Mouse (Mus musculus) c-Kit-positive CD71-positive TER-119-negative erythroid progenitor cells, embryonic 14.5 days (primary cell): Measurements from ENCODE around the gene Gm20422.
A peak's percentile ranks its signal among the peaks of the same experiment; 100 is the strongest.
"Not testable (repeated sequence)": the region's sequence is repeated elsewhere in the genome, so short reads cannot be mapped to it uniquely, and the experiment has no call there.

Experiments
- DNase-seq: peaks from one replicate; pipeline ENCODE4 v3.0.0-alpha.2; 2013; ENCODE audit warnings: low read depth

The Gm20422 gene

DNA sequence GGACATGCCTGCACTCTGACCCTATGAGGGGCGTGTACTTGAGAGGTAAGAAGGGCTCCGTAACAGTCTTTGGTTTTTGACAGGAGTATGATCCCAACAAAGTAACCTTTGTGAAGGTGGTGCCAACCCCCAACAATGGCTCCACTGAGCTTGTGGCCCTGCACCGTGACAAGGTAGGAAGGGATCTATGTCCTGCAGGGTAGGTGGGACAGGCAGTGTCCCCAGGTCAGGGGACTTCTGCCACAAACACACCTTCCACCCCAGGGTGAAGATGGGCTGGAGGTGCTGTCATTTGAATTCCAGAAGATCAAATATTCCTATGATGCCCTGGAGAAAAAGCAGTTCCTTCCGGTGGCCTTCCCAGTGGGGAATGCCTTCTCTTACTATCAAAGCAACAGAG, 19.0 kb upstream of the Gm20422 start:
- DNase-seq = no peak

DNA sequence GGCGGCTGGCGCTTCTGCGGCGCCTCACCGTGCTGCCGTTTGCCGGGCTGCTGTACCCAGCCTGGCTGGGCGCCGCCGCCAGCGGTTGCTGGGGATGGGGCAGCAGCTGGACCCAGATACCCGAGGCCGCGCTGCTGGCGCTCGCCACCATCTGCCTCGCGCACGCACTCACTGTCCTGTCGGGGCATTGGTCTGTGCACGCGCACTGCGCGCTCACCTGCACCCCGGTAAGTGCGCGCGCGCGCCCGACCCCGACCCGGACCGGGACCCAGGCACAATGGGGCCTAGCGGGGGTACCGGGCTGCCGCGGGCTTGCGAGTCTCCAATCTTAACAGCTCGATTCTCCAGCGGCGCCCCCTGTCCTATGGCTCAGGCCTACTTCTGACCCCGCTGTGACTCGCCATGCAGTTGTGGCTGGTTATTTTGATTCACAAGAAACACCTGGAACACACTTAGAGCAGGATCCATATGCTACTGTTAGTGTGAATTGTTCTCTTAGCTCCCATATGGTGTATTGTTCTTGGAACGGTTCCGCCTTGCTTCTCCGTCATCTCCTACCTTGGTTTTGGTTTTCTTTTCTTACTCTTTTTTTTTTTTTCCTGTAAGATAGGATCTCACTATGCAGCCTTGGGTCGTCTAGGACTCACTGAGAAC, 16.9 kb upstream of the Gm20422 start:
- no peak for DNase-seq

- peak; percentile 83 for DNase-seq
Observed at GRCm38 (mm10) chr8:69790773-69791367, 16.2 kb upstream of the Gm20422 start, which contains the start of the genes Atp13a1 and Zfp866. Atp13a1 (plus strand) TSS chr8:69791163. Zfp866 (minus strand) TSS chr8:69791178.

DNA sequence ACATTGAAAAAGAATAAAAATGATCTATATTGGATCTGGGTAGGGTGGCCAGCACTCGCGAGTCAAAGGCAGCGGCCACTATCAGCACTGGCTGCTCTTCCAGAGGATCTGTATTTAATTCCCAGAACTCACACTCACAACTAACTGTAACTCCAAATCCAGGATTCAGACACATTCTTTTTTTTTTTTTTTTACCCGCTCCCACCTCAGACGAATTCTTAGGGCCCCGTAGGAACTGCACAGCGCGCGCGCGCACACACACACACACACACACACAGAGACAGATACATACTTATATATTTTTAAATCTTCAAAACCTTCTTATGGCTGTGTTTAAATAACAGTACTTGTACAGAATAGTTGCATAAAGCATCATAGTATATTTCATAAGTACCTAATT, 15.7 kb upstream of the Gm20422 start:
- DNase-seq = no peak

GRCm38 (mm10) chr8:69789731-69790130, 15.0 kb upstream of the Gm20422 start:
- DNase-seq = no peak

GRCm38 (mm10) chr8:69789105-69789504, 14.4 kb upstream of the Gm20422 start:
- no peak for DNase-seq

DNA sequence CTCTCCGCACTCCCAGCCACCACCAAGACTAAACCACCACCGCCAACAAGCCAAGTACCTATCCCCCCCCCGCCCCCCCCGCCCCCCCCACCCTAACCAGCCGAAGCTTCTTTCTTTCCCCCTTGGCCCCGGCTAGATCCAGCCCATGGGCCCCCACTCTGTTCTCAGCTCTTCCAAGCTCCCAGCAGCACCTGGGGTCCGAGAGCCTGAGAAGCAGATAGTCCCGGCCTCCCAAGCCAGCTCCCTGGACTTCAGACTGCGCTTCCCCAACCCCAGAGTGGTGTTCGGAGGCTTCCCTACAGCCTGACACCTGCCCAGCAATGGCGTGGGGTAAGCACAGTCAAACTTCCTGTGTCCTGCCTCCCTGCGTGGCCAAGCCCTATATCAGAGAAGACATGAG, 2.4 kb upstream of the Gm20422 start:
- DNase-seq = no peak

DNA sequence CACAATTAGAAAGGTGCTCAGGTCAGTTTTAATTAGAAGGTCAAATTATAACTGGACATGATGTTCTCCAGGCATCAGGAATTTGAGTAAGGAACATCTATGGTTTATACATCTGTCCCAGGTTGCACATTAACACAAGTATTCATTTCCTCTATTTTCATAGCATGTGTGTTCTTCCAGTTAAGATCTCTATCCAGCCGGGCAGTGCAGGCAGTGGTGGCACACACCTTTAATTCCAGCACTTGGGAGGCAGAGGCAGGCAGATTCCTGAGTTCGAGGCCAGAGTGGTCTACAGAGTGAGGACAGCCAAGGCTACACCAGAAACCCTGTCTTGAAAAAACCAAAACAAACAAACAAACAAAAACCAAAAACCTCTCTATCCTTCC, 456 bp upstream of the Gm20422 start:
- DNase-seq = no peak

DNA sequence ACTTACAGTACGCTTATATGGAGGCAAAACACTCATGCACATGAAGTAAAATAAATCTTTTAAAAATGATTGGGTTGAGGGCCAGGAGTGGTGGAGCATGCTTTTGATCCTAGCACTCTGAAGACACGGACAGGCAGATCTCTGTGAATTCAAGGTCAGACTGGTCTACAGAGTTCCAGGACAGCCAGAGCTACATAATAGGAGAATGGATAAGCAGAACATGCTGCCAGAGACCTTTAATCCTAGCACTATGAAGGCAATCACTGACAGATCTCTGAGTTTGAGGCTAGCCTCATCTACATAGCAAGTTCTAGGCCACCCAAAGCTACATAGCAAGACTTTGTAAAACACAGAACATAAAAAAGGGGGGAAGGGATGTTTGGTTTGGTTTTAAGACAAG, 2.6 kb downstream of the Gm20422 start:
- DNase-seq = no peak

- DNase-seq = no peak
Observed at GRCm38 (mm10) chr8:69771221-69771620, 3.5 kb downstream of the Gm20422 start.

DNA sequence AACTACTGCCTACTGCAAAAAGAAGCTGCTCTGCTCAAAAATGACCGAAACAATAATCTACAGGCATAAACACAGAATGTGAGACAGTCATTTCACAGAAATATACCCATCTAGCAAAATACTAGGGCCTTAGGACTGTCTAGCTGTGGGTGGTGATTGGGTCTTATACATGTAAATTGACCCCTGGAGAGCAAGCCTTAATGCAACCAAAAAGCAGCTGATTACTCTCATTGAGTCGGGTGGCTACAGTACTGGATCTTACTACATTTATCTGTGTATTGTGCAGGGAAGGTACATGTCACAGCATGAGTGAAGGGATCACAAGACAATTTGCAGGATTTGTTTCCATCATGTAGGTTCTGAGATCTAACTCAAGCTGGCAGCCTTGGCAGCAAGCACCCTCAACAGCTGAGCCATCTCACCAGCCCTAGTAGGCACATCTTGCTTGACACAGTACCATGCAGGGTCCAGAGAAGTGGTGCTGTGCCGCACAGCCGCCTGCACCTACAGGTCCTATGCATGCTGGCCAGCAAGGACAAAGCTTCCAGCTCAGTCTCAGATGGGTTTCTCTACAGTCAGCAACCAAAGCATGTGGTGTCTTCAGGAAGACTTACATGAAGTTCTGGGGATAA, 12.8 kb downstream of the Gm20422 start:
- no peak for DNase-seq

DNA sequence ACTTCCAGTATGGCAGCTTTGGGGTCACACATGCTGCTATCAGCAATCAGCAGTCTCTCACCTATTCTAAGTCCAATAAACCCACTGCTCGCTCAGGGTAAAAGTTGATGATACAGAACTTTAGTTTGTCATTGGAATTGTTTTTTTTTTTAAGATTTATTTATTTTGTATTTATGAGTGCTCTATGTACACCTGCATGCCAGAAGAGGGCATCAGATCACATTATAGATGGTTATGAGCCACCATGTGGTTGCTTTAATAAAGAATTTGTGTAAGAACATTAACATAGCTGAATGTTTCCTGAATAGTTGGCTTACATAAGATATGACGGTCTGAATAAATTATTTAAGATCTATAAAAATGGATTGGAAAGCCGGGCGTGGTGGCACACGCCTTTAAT, 16.4 kb downstream of the Gm20422 start:
- DNase-seq = no peak

- peak; percentile 45 for DNase-seq
Observed at GRCm38 (mm10) chr8:69752437-69752836, 22.2 kb downstream of the Gm20422 start.

- DNase-seq = peak; percentile 87
Observed at GRCm38 (mm10) chr8:69749544-69750454, 24.9 kb downstream of the Gm20422 start, which contains the start of gene Zfp963. Zfp963 (minus strand) TSS chr8:69749970.

DNA sequence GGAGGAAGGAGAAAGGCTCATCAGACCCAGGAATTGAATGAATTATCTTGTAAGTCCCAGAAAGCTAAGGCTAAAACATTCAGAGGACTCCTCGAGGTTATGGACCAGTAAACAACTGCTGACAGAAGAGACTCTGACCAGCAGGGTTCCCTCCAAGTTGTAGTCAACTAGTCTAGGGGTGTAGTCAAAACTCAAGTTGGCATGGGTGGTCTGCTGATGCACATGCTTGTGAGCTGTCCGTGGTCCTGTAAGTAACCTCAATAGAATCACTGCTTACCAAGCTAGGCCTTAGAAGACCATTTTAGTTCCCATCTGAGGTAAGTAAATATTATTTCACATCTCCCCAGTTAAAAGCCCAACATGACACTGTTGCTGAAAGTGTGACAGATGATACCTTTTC, 33.5 kb downstream of the Gm20422 start:
- no peak for DNase-seq

GRCm38 (mm10) chr8:69740763-69741162, 33.9 kb downstream of the Gm20422 start:
- no peak for DNase-seq

- DNase-seq = no peak
Observed at GRCm38 (mm10) chr8:69735495-69735894, 39.2 kb downstream of the Gm20422 start.

DNA sequence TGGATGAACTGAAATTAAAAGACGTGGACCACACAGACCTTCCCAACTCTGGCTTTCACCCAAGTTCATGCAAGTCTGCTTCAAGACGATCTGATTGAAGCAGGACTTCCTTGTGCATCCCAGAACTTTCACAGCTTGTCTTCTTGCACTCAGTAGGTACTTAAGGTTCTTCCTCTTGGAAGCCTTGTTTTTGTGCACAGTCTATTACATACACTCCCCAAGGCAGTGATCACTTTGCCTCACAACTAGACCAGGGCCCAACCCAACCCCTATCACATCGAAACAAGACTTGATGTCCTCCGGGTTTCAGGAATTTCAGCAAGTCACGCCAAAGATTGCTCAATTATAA, 57.5 kb downstream of the Gm20422 start:
- no peak for DNase-seq

GRCm38 (mm10) chr8:69716403-69717231, 58.1 kb downstream of the Gm20422 start:
- DNase-seq = peak; percentile 97

GRCm38 (mm10) chr8:69715366-69715765, 59.3 kb downstream of the Gm20422 start:
- DNase-seq = no peak

DNA sequence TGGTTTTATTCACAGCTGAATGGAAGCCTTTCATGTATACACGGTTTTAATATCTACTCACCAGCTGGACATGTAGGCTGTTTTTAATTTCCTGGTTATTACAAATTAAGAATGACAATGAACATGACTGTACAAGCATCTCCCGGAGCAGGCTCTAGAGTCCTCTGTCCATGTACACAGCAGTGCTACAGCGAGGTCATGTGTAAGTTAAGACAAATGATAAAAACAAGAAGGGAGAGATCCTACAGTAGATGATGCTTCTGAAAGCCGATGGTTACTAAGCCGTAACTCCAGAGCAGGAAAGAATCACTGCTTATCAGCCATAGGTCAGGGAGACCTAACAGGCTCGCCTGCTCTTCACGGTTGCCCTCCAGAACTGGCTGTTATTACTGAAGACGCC, 61.2 kb downstream of the Gm20422 start:
- DNase-seq = no peak

DNA sequence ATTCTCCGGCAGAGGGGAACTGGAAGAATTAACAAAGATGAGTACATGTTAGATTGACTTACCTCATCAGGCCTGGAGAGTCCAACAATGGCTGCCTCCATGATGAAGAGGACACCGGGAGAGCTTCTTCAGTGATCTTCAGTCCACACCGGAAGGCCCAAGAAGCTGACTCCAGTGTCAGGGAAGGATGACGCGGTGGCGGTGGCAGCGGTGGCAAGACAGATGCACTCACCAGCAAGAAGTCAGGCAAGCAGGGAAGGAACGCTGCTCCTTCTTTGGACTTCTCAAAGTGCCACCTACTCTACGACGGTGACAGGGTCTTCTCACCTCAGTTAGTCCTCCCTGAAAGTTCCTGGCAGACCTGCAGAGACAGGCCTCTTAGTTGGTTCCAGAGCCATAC, 64.1 kb downstream of the Gm20422 start, which contains the start of gene Zfp869:
Gene Zfp869, minus strand, starts transcription at position 101 of the 400 bp plus-strand sequence.
- not testable (repeated sequence) for DNase-seq
